Mouse (Mus musculus) hindbrain, embryonic 10.5 days (tissue): ENCODE results near the gene Ugt1a6a. TPM values are rescaled to one million over a fixed set of nuclear protein-coding genes. Genes with fewer than 3 reads are reported as not detected.

Experiments used
- DNase-seq: peaks from one replicate; pipeline ENCODE4 v3.0.0-alpha.2; 2017; ENCODE audit warnings: low spot score
- H3K27ac ChIP-seq: fragments of 300-500 bp; sonication (generic); 2 replicates; pipeline ENCODE4 v1.5.1; 2016; ENCODE audit warnings: mild to moderate bottlenecking, moderate library complexity
- H3K27me3 ChIP-seq: fragments of 300-500 bp; sonication (generic); 2 replicates; pipeline ENCODE4 v1.6.1; 2016; ENCODE audit warnings: mild to moderate bottlenecking; ENCODE audit not compliant: poor library complexity, insufficient read depth, severe bottlenecking
- H3K36me3 ChIP-seq: fragments of 300-500 bp; sonication (generic); 2 replicates; pipeline ENCODE4 v1.6.1; 2016; ENCODE audit warnings: mild to moderate bottlenecking, moderate library complexity
- H3K4me1 ChIP-seq: fragments of 300-500 bp; sonication (generic); replicated peaks from 2 replicates; pipeline ENCODE4 v1.6.1; 2016; ENCODE audit warnings: mild to moderate bottlenecking
- H3K4me3 ChIP-seq: fragments of 300-500 bp; sonication (generic); 2 replicates; pipeline ENCODE4 v1.5.1; 2016; ENCODE audit warnings: mild to moderate bottlenecking, moderate library complexity
- H3K9me3 ChIP-seq: fragments of 300-500 bp; sonication (generic); 2 replicates; pipeline ENCODE4 v1.6.1; 2016; ENCODE audit warnings: mild to moderate bottlenecking, moderate library complexity
- WGBS: fragments of 180-500 bp; shearing (Covaris S2); methylation state at CpG from one replicate; pipeline ENCODE4 v1.1.7; 2016; 5-methylcytosine and 5-hydroxymethylcytosine counted together
- polyA plus RNA-seq: library from polyadenylated mRNA; unstranded; fragments of >200 nt; fragmentation: Nextera tagmentation; extraction: Ambion mirVana; gene quantifications from 2 replicates; pipeline ENCODE4 v1.2.1, GENCODE M21; 2016

Ugt1a6a gene
- polyA plus RNA-seq, 1 experiment from 2014 or later, result 0.31 TPM

GRCm38 (mm10) chr1:88254793-88255465 is 120.3 kb downstream of the Ugt1a6a start:
- Histone ChIP-seq H3K27ac (no peak overlapping the region), H3K36me3 (peaks cover 8% of the 10 kb centered on the region), H3K4me3 (no peak overlapping the region), H3K9me3 (peaks cover 98% of the 10 kb centered on the region), H3K27me3 (no peaks in the 10 kb centered on the region), H3K4me1 (no peaks in the 10 kb centered on the region)
- WGBS, result 88% methylated on average over 12 of the region's 12 CpGs
- no peak for DNase-seq

DNA sequence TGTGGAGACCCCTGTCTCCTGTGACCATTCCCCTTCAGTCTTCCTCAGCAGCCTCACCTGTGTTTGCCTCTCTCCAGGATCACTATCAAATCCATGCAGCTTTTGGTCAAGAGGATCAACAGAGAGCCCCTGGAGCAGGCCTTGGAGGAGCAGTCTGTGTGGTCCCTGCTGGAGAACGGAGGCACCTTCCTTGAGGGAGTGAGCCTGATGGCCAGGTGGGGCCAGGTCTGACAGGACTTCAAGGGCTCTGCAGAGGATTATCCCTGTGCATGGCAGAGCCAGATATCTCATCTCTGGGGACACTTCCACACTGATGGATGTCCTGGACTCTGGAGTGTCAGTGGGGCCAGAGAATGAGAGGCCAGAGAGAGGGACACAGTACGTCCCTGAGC is 120.9 kb downstream of the Ugt1a6a start:
- Histone ChIP-seq H3K36me3 (peaks cover 14% of the 10 kb centered on the region), H3K27ac (no peak overlapping the region), H3K27me3 (no peaks in the 10 kb centered on the region), H3K4me3 (no peak overlapping the region), H3K9me3 (peaks cover 98% of the 10 kb centered on the region), H3K4me1 (no peaks in the 10 kb centered on the region)
- no peak for DNase-seq
- 57% methylated on average over 2 of the region's 2 CpGs for WGBS

GRCm38 (mm10) chr1:88255989-88256754 is 121.6 kb downstream of the Ugt1a6a start:
- Histone ChIP-seq H3K4me1 (no peaks in the 10 kb centered on the region), H3K36me3 (peaks cover 21% of the 10 kb centered on the region), H3K27ac (no peak overlapping the region), H3K27me3 (no peaks in the 10 kb centered on the region), H3K9me3 (peaks cover 98% of the 10 kb centered on the region), H3K4me3 (no peak overlapping the region)
- no peak for DNase-seq
- WGBS, result 83% methylated on average over 13 of the region's 13 CpGs

DNA sequence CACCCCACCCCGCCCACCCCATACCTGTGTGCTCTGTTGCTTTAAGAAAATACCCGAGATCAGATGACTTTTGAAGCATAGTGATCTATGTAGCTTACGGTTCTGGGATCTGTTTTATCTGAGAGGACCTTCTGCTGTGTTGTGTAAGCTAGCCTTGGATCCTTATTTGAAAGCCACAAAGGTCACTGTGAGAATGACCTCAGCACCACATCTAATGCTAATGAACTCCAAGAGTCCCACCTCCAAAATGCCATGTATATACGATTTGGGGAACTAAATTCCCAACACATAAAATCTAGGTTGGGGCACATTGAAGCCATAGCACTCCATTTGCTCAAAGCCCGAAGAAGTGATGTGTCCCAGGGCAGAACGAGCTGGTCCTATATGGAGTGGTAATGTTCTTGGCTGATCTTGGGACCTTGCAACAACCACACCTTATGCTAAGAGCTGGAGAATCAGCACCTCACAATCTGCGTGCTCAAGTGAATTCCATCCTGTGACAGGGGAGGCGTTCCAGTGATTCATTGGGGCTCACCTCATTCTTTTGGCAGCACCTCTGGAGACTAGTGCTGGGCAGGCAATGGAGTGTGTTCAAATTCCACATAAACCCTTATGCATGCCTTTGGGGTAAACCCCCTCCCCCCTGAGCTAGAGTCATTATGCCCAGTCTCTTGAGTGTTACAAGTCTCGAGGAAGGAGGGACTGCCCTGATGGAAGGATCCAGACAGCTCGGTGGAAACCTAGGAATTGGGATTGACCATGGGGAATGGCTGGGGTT is 122.5 kb downstream of the Ugt1a6a start:
- Histone ChIP-seq H3K27me3 (no peaks in the 10 kb centered on the region), H3K27ac (no peak overlapping the region), H3K36me3 (peaks cover 30% of the 10 kb centered on the region), H3K4me3 (no peak overlapping the region), H3K9me3 (peaks cover 99% of the 10 kb centered on the region), H3K4me1 (no peaks in the 10 kb centered on the region)
- 82% methylated on average over 10 of the region's 10 CpGs for WGBS
- DNase-seq, result no peak

GRCm38 (mm10) chr1:88257681-88258080 is 123.1 kb downstream of the Ugt1a6a start:
- peaks cover 99% of the 10 kb centered on the region for H3K9me3 ChIP-seq
- no peaks in the 10 kb centered on the region for H3K4me1 ChIP-seq
- no peak overlapping the region for H3K4me3 ChIP-seq
- no peaks in the 10 kb centered on the region for H3K27me3 ChIP-seq
- 80% methylated on average over 6 of the region's 6 CpGs for WGBS
- DNase-seq, result no peak
- H3K27ac ChIP-seq, result no peak overlapping the region
- H3K36me3 ChIP-seq, result peaks cover 36% of the 10 kb centered on the region

DNA sequence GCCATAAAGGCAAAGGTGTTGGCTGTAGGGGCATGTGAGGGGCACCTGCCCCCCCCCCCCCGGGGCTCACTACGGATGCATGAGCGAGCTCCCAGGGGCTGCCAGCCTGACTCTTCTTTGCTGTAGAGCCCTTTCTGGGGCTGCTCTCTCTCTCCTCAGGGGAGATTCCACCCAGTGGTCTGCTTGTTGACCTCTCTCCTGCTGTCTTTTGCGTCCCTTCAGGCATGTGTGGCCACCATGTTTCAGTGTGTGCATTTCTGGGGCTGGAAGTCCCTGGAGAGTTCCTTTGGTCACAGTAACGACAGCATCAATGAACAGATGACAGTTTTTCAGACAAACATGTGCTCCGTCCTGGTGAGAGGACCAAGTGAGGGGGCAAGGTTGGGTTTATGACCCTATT is 123.8 kb downstream of the Ugt1a6a start:
- peaks cover 43% of the 10 kb centered on the region for H3K36me3 ChIP-seq
- H3K4me3 ChIP-seq, result no peak overlapping the region
- no peak overlapping the region for H3K27ac ChIP-seq
- H3K9me3 ChIP-seq, result peaks cover 99% of the 10 kb centered on the region
- no peak for DNase-seq
- WGBS, result 69% methylated on average over 6 of the region's 6 CpGs
- no peaks in the 10 kb centered on the region for H3K27me3 ChIP-seq
- H3K4me1 ChIP-seq, result no peaks in the 10 kb centered on the region

GRCm38 (mm10) chr1:88258881-88259642 is 124.5 kb downstream of the Ugt1a6a start:
- Histone ChIP-seq H3K27ac (no peak overlapping the region), H3K9me3 (peaks cover 98% of the 10 kb centered on the region), H3K4me1 (no peaks in the 10 kb centered on the region), H3K36me3 (peaks cover 50% of the 10 kb centered on the region), H3K4me3 (no peak overlapping the region), H3K27me3 (no peaks in the 10 kb centered on the region)
- 79% methylated on average over 8 of the region's 8 CpGs for WGBS
- DNase-seq, result no peak

DNA sequence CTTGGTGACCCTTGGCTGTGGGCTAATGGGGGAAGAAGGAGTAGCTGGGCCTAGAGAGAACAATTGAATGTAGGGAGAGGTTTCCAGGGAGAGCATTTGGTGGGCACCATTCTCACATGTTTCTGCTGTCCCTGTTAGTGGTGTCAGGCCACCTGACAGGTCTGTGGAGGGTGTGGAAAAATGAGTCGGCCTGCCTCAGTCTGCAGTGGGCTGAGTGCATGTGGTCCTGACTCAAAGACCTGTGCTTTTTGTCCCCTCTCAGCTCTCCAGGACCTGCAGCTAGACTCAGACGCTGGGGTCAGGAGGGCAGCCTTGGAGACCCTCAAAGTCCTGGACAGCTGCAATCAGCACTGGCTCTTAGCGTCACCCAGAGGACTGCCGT is 125.0 kb downstream of the Ugt1a6a start:
- no peak overlapping the region for H3K27ac ChIP-seq
- peaks cover 55% of the 10 kb centered on the region for H3K36me3 ChIP-seq
- H3K9me3 ChIP-seq, result peaks cover 98% of the 10 kb centered on the region
- 78% methylated on average over 4 of the region's 4 CpGs for WGBS
- H3K4me1 ChIP-seq, result no peaks in the 10 kb centered on the region
- no peak overlapping the region for H3K4me3 ChIP-seq
- no peaks in the 10 kb centered on the region for H3K27me3 ChIP-seq
- DNase-seq, result no peak

DNA sequence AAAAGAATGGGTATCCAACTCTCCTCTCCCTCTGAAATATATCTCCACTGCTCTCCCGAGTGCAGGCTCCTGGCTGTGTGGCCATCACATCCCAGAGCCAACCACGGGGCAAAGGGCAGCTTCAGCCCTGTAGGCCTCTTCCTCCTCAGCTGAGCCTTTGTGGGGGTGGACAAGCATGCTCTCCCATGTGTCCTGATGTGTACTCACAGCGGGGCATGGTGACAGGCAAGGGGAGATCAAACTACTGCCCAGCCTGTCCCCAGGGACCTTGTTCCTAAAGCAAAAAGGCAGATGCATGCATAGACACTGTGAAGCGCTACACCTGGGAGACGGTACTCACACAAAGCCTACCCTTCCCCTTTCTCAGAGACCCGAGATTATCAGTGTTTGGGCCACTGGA is 125.5 kb downstream of the Ugt1a6a start:
- peaks cover 60% of the 10 kb centered on the region for H3K36me3 ChIP-seq
- WGBS, result 82% methylated on average over 6 of the region's 6 CpGs

DNA sequence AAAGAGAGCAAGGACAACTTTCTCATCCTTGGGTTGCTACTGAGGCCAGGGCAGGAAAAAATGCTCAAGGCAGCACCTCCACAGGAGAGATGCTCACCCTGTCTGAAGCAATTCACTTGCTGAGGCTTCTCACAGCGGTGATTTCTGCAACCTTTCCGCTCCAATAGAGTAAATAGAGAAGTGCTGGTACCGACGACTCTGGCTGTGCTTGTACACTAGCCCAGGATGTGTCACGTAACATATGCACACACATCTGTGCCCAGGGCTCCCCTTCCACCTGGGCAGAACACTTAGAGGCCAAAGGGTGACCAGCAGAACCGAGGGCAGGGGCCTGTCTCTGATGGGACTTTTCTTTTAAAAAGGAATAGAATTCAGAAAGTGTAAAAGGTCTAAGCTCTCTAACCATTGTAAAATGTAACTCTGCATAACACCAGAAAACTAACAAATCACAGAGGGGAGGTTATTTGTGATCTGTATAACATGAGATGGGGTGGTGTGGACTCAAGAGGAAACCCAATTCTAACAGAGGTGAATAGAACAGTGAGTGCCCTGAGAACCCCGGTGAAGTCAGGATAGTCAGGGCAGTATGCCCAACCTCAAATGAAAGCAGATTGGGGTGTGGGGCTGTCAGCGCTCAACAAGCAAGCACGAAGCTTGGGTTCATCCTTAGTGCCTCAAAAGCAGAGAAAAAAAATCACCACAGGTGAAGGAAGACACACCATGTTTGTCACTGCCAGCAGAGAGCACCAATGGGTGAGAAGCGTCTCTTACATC is 126.2 kb downstream of the Ugt1a6a start:
- no peaks in the 10 kb centered on the region for H3K4me1 ChIP-seq
- peaks cover 98% of the 10 kb centered on the region for H3K9me3 ChIP-seq
- no peak overlapping the region for H3K27ac ChIP-seq
- 83% methylated on average over 10 of the region's 10 CpGs for WGBS
- DNase-seq, result no peak
- H3K36me3 ChIP-seq, result peaks cover 67% of the 10 kb centered on the region
- H3K27me3 ChIP-seq, result no peaks in the 10 kb centered on the region
- H3K4me3 ChIP-seq, result no peak overlapping the region

More for the DNA sequence above, 125.5 kb downstream of the Ugt1a6a start:
- no peak for DNase-seq
- Histone ChIP-seq H3K27me3 (no peaks in the 10 kb centered on the region), H3K9me3 (peaks cover 98% of the 10 kb centered on the region), H3K27ac (no peak overlapping the region), H3K4me3 (no peak overlapping the region), H3K4me1 (no peaks in the 10 kb centered on the region)

DNA sequence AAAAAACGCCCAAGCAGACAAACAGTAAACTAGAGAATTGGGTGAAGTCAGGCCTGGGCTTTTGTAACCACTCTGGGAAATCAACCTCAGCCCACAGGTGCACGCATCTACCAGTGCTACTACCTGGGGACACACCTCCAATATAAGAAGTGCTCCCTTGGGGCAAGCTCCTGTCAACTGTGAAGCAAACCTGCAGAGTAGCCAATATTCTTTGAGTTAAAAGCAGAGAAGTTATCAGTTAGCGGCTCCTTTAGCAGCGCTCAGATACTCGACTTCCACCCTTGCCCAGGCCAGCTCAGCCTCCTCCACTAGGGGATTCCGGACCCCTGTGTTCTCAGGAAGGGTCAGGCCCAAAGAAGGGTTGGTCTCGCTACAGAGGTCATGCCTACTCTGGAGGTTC is 127.1 kb downstream of the Ugt1a6a start:
- H3K9me3 ChIP-seq, result peaks cover 98% of the 10 kb centered on the region
- 88% methylated on average over 7 of the region's 7 CpGs for WGBS
- H3K27me3 ChIP-seq, result no peaks in the 10 kb centered on the region
- DNase-seq, result no peak
- no peaks in the 10 kb centered on the region for H3K4me1 ChIP-seq
- no peak overlapping the region for H3K4me3 ChIP-seq
- no peak overlapping the region for H3K27ac ChIP-seq
- peaks cover 76% of the 10 kb centered on the region for H3K36me3 ChIP-seq

DNA sequence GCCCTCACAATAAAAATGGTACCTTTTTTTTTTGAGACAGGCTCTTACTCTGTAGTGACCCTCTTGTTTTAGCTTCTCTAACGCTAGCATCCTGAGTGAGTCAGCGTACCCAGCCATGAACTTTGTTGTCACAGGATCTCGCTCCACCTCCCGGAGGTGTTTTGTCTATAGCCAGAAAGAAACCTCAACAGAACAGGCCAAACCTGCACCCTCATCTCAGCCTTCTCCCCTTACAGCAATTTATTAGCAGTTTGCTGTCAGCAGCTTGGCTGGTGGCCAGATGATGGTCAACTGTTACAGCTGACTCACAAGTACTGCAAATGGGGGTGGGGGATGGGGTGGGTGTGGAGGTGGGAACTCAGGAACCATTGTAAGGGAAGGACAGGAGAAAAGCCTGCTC is 127.6 kb downstream of the Ugt1a6a start:
- Histone ChIP-seq H3K9me3 (peaks cover 98% of the 10 kb centered on the region), H3K4me3 (no peak overlapping the region), H3K27ac (no peak overlapping the region), H3K4me1 (no peaks in the 10 kb centered on the region), H3K36me3 (peaks cover 82% of the 10 kb centered on the region), H3K27me3 (no peaks in the 10 kb centered on the region)
- DNase-seq, result no peak
- WGBS, result 91% methylated on average over 4 of the region's 4 CpGs
